Mouse (Mus musculus) embryo, embryonic 10.5 days (tissue): ENCODE measurements around the gene Cdr2l.
"Not testable (repeated sequence)": the region's sequence is repeated elsewhere in the genome, so short reads cannot be mapped to it uniquely, and the experiment has no call there.

Experiments
- DNase-seq: peaks from one replicate; pipeline ENCODE4 v3.0.0-alpha.2; 2015; ENCODE audit warnings: low spot score

Gene Cdr2l

GRCm38 (mm10) chr11:115371354-115371753, 10.4 kb upstream of the Cdr2l start:
- DNase-seq, result no peak

GRCm38 (mm10) chr11:115372015-115372414, 9.7 kb upstream of the Cdr2l start:
- no peak for DNase-seq

GRCm38 (mm10) chr11:115372737-115373136, 9.0 kb upstream of the Cdr2l start:
- DNase-seq, result no peak

- peak; percentile 57 for DNase-seq
These were observed 7.7 kb upstream of the Cdr2l start for GRCm38 (mm10) chr11:115373805-115374694.

- no peak for DNase-seq
These were observed 6.9 kb upstream of the Cdr2l start for GRCm38 (mm10) chr11:115374695-115375425.

GRCm38 (mm10) chr11:115376722-115377121, 5.0 kb upstream of the Cdr2l start:
- DNase-seq, result no peak

GRCm38 (mm10) chr11:115377254-115377653, 4.5 kb upstream of the Cdr2l start:
- DNase-seq, result no peak

- no peak for DNase-seq
These were observed 3.9 kb upstream of the Cdr2l start for GRCm38 (mm10) chr11:115377854-115378253.

GRCm38 (mm10) chr11:115381276-115381675, 440 bp upstream of the Cdr2l start:
- no peak for DNase-seq

- DNase-seq, result no peak
These were observed 1.2 kb downstream of the Cdr2l start for GRCm38 (mm10) chr11:115382891-115383290.

- DNase-seq, result no peak
These were observed 2.2 kb downstream of the Cdr2l start for GRCm38 (mm10) chr11:115383701-115384474.

GRCm38 (mm10) chr11:115384587-115384986, 2.9 kb downstream of the Cdr2l start:
- no peak for DNase-seq

GRCm38 (mm10) chr11:115386859-115387258, 5.1 kb downstream of the Cdr2l start:
- DNase-seq, result not testable (repeated sequence)

GRCm38 (mm10) chr11:115391358-115391757, 9.6 kb downstream of the Cdr2l start:
- no peak for DNase-seq

- no peak for DNase-seq
These were observed 12.1 kb downstream of the Cdr2l start for GRCm38 (mm10) chr11:115393721-115394325.

- no peak for DNase-seq
These were observed 16.4 kb downstream of the Cdr2l start for GRCm38 (mm10) chr11:115398085-115398484.

GRCm38 (mm10) chr11:115400126-115400525, 18.4 kb downstream of the Cdr2l start:
- no peak for DNase-seq

- DNase-seq, result no peak
These were observed 19.1 kb downstream of the Cdr2l start for GRCm38 (mm10) chr11:115400630-115401391.

GRCm38 (mm10) chr11:115403338-115404124, 21.8 kb downstream of the Cdr2l start, which contains the start of gene Mrpl58:
Gene Mrpl58 (plus strand): TSS chr11:115403752.
- DNase-seq, result peak; percentile 92

GRCm38 (mm10) chr11:115405723-115406122, 24.0 kb downstream of the Cdr2l start:
- no peak for DNase-seq
